Mouse (Mus musculus) lung, embryonic 15.5 days (tissue): ENCODE measurements around the gene Tnxb. TPM values are rescaled to one million over a fixed set of nuclear protein-coding genes. Genes with fewer than 3 reads are reported as not detected.

Experiments
- ATAC-seq: fragments of 200-750 bp; cut with Nextera tagmentation; 2 replicates; pipeline ENCODE4 v1.8.0; 2017; ENCODE audit warnings: moderate number of reproducible peaks, borderline replicate concordance; ENCODE audit not compliant: low FRiP score, low TSS enrichment; ENCODE audit errors: extremely low read depth
- H3K27ac ChIP-seq: fragments of 300-500 bp; sonication (generic); 2 replicates; pipeline ENCODE4 v1.5.1; 2015; ENCODE audit warnings: moderate library complexity, mild to moderate bottlenecking, inconsistent platforms
- H3K27me3 ChIP-seq: fragments of 300-500 bp; sonication (generic); 2 replicates; pipeline ENCODE4 v1.6.1; 2015; ENCODE audit warnings: inconsistent platforms
- H3K36me3 ChIP-seq: fragments of 300-500 bp; sonication (generic); 2 replicates; pipeline ENCODE4 v1.6.1; 2015; ENCODE audit warnings: inconsistent platforms
- H3K4me1 ChIP-seq: fragments of 300-500 bp; sonication (generic); 2 replicates; pipeline ENCODE4 v1.6.1; 2015; ENCODE audit warnings: inconsistent platforms
- H3K4me2 ChIP-seq: fragments of 300-500 bp; sonication (generic); 2 replicates; pipeline ENCODE4 v1.6.1; 2015; ENCODE audit warnings: inconsistent platforms, mild to moderate bottlenecking, moderate library complexity
- H3K4me3 ChIP-seq: fragments of 300-500 bp; sonication (generic); 2 replicates; pipeline ENCODE4 v1.5.1; 2015; ENCODE audit warnings: mild to moderate bottlenecking, inconsistent platforms
- H3K9ac ChIP-seq: fragments of 300-500 bp; sonication (generic); 2 replicates; pipeline ENCODE4 v1.6.1; 2015; ENCODE audit warnings: inconsistent platforms
- H3K9me3 ChIP-seq: fragments of 300-500 bp; sonication (generic); 2 replicates; pipeline ENCODE4 v1.6.1; 2016; ENCODE audit warnings: inconsistent platforms
- WGBS: fragments of 180-500 bp; shearing (Covaris S2); methylation state at CpG from one replicate; pipeline ENCODE4 v1.1.7; 2015; 5-methylcytosine and 5-hydroxymethylcytosine counted together
- polyA plus RNA-seq: library from polyadenylated mRNA; unstranded; fragments of >200 nt; fragmentation: Nextera tagmentation; extraction: Ambion mirVana; gene quantifications from 2 replicates; pipeline ENCODE4 v1.2.1, GENCODE M21; 2015

Gene Tnxb
- polyA plus RNA-seq, 1 experiment from 2014 or later: 0.77 TPM

DNA sequence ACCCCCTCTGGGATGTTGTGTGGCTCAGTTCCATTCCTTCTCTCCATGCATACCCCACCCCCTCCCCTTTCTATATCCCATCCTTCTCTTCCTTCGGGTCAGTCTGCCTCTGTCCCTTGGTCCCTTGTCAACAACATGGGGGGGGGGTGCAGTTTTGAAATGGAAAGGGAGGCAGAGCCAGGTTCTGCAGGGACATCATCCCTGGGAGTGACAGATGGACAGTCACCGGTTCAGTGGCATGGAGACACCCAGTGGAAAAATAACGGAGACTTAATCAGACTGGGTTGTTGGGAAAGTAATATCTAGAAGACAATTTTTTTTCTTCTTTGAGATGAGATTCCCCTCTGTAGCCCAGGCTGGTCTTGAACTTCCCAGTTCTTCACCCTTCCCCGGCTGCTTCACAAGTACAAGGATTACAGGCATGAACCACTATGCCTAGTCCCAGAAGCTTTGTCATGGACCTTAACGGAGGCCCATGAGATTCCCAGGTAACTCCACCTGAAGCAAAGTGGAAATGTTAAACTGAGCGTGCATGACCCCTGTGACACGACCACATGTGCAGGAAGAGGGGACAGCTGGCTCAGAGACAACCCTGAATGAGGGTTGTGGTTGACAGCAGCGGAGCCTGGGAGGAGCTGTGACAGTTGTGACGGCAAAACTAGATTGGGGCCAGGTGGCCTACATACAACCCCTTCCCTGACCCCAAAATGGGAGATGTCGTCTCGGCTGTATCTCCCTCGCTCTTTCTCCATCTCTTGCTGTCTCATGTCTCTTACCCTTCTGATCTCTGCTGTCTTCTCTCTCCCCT is 40.3 kb upstream of the Tnxb start:
- peaks cover 60% of the 10 kb centered on the region for H3K27me3 ChIP-seq

DNA sequence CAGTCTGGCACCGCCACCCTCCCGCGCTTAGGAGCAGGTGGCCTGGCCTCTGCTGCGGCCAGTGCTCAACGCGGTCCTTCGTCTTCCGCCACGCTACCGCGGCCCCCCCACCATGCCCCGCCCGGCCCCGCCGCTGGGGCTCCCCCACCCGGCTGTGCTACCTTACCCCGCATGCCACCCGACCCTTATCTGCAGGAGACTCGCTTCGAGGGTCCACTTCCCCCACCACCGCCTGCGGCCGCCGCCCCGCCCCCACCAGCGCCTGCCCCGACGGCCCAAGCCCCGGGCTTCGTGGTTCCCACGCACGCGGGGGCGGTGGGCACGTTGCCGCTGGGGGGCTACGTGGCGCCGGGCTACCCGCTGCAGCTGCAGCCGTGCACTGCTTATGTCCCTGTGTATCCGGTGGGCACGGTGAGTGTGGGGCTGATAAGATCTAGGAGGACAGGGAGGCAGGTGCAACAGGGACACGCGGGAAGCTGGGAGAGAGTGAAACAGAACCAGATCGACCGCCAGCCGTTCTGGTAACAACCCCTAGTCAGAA is 39.5 kb upstream of the Tnxb start:
- H3K9ac ChIP-seq: no peak overlapping the region
- ATAC-seq: no peak
- no peaks in the 10 kb centered on the region for H3K9me3 ChIP-seq
- H3K36me3 ChIP-seq: no peaks in the 10 kb centered on the region
- no peak overlapping the region for H3K27ac ChIP-seq
- peak overlapping the region; percentile 15; the same call in 1 of the 2 replicates for H3K4me3 ChIP-seq
- peaks cover 69% of the 10 kb centered on the region for H3K27me3 ChIP-seq
- H3K4me2 ChIP-seq: peak overlapping the region; percentile 45
- WGBS: 3% methylated on average over 47 of the region's 48 CpGs
- peaks cover 49% of the 10 kb centered on the region for H3K4me1 ChIP-seq

More for the DNA sequence above, 40.3 kb upstream of the Tnxb start:
- H3K27ac ChIP-seq: no peak overlapping the region
- peaks cover 49% of the 10 kb centered on the region for H3K4me1 ChIP-seq
- WGBS: 18% methylated on average over 12 of the region's 12 CpGs
- no peaks in the 10 kb centered on the region for H3K9me3 ChIP-seq
- H3K9ac ChIP-seq: no peak overlapping the region
- no peak for ATAC-seq
- H3K4me2 ChIP-seq: peak overlapping the region; percentile 82
- 0 out of 2 replicates have a peak overlapping the region, but pooled peaks have one; percentile 15 for H3K4me3 ChIP-seq
- no peaks in the 10 kb centered on the region for H3K36me3 ChIP-seq

DNA sequence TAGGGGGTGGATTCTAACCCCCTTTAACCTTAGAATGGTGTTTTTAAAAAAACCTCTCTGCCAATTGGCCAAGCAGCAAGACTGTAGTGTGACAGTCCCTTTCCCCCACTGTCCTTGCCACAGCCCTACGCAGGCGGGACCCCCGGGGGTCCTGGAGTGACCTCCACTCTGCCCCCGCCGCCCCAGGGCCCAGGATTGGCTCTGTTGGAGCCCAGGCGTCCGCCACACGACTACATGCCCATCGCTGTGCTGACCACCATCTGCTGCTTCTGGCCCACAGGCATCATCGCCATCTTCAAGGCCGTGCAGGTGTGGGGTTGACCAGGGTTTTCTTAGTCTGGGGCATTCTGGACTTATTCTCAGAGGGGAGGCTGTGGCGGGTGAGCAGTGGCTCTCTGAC is 38.7 kb upstream of the Tnxb start:
- no peak overlapping the region for H3K27ac ChIP-seq
- H3K36me3 ChIP-seq: no peaks in the 10 kb centered on the region
- H3K27me3 ChIP-seq: peaks cover 76% of the 10 kb centered on the region
- peak overlapping the region; percentile 36 for H3K4me3 ChIP-seq
- peak overlapping the region; percentile 64 for H3K4me2 ChIP-seq
- H3K9me3 ChIP-seq: no peaks in the 10 kb centered on the region
- peak overlapping the region; percentile 18; the same call in 1 of the 2 replicates for H3K9ac ChIP-seq
- no peak for ATAC-seq
- WGBS: 3% methylated on average over 12 of the region's 12 CpGs
- peaks cover 42% of the 10 kb centered on the region for H3K4me1 ChIP-seq

DNA sequence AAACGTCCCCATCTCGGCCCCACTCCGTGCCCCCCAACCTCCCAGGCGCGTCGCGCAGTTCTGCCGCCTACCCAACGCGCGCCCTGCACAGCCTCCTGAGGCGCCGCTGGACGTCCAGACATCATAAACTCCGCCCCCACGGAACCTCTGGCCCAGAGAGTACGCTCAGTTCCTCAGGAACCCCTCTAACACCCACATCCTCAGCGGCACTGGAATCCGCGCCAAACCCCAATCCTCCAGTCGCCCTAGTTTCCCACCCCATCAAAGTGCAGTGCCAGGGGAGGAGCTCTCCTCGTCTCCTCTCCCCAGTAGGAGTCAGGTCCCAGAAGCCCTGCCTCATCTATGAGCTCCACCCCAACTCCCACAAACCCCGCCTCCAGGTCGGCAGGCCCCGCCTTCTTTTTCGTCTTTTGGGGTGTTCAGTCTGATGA is 38.1 kb upstream of the Tnxb start:
- ATAC-seq: peak; percentile 61
- H3K9ac ChIP-seq: peak overlapping the region; percentile 18; the same call in 1 of the 2 replicates
- H3K9me3 ChIP-seq: no peaks in the 10 kb centered on the region
- peak overlapping the region; percentile 64 for H3K4me2 ChIP-seq
- H3K27ac ChIP-seq: no peak overlapping the region
- WGBS: under 1% methylated on average over 26 of the region's 26 CpGs
- no peaks in the 10 kb centered on the region for H3K36me3 ChIP-seq
- H3K27me3 ChIP-seq: peaks cover 82% of the 10 kb centered on the region
- H3K4me3 ChIP-seq: peak overlapping the region; percentile 36
- peaks cover 42% of the 10 kb centered on the region for H3K4me1 ChIP-seq

DNA sequence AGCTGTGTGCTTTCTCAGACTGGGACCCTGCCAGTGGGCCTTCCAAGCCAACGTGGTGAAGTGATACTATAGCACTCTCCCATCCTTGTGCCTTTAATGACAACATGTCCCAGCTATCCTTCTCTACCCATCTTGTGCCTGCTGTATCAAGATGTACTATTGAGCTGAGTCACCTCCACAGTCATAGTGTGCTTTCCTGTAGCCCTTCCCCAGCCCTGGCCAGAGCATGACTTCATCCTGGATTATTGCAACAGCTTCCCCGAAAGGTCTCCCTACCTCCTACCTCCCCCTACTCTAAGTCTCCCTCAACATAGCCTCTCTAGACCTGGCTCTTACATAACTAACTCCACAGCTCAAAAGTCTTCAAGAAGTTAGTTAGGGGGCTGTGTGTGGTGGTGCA is 34.7 kb upstream of the Tnxb start:
- no peak overlapping the region for H3K27ac ChIP-seq
- no peak overlapping the region for H3K4me3 ChIP-seq
- no peaks in the 10 kb centered on the region for H3K9me3 ChIP-seq
- 64% methylated on average over 2 of the region's 2 CpGs for WGBS
- H3K4me2 ChIP-seq: no peak overlapping the region
- H3K27me3 ChIP-seq: peaks cover 71% of the 10 kb centered on the region
- H3K4me1 ChIP-seq: peaks cover 22% of the 10 kb centered on the region
- no peak for ATAC-seq
- no peak overlapping the region for H3K9ac ChIP-seq
- H3K36me3 ChIP-seq: no peaks in the 10 kb centered on the region

DNA sequence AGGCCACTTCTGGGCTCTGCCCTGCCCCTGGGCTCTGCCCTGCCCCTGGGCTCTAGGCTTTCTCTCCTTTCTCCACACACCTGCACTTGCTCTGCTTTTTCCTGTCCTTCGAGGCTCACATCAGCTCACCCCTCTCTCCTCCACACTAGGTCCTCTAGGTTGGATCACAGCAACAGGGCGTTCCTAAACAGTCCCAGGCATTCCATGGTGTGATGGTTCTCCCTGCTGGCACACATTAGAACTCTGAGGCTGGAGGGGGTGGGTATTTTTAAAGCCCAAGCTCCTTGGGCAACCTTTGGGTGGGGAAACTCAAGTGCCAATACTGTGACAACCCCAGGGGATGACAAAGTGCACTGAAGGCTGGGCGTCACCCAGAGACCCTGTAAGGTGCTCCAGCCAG is 32.9 kb upstream of the Tnxb start:
- Histone ChIP-seq H3K36me3 (no peaks in the 10 kb centered on the region), H3K4me2 (no peak overlapping the region), H3K27me3 (peaks cover 53% of the 10 kb centered on the region), H3K9me3 (no peaks in the 10 kb centered on the region), H3K4me1 (peaks cover 11% of the 10 kb centered on the region), H3K9ac (no peak overlapping the region), H3K27ac (no peak overlapping the region), H3K4me3 (no peak overlapping the region)
- 56% methylated on average over 3 of the region's 3 CpGs for WGBS
- no peak for ATAC-seq

DNA sequence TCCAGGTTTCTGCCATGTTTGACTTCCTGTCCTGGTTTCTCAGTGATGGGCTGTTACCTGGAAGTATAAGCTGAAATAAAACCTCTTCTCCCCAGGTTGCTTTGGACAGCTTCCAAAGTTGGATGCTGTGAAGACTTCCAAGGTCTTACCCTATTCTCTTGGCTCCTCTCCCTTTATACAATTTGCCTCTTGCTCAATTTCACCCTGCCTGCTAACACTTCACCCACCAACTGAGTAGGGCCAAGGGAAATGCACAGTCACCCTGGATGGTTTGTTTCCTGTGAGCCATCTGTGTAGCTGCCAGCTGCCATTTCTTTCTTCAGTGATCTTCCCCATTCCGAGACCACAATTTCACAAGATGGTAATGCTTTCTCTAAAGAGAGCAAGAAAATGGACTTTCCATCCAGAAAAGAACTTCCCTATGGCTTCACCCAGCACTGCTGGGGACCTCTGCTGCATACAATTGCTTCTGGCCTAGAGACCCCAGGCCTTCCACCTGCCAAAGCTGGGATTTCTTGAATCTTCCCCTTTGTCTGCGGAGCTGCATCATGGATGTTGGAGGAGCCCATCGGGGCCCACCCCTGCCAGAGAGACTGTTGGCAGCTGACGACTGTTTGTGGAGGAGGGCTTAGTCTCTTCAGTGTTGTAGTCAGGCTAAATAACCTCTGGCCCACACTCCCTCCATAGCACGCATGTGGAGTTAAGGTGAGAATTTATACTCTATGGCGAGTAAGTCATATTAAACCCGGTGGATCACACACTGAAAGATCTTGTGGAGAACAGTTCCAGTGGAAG is 30.7 kb upstream of the Tnxb start:
- ATAC-seq: no peak
- Histone ChIP-seq H3K4me2 (no peak overlapping the region), H3K4me1 (peaks cover 8% of the 10 kb centered on the region; the same call in 1 of the 2 replicates), H3K4me3 (no peak overlapping the region), H3K27me3 (peaks cover 31% of the 10 kb centered on the region), H3K9ac (no peak overlapping the region), H3K27ac (no peak overlapping the region), H3K36me3 (no peaks in the 10 kb centered on the region), H3K9me3 (no peaks in the 10 kb centered on the region)
- 82% methylated on average over 7 of the region's 7 CpGs for WGBS

DNA sequence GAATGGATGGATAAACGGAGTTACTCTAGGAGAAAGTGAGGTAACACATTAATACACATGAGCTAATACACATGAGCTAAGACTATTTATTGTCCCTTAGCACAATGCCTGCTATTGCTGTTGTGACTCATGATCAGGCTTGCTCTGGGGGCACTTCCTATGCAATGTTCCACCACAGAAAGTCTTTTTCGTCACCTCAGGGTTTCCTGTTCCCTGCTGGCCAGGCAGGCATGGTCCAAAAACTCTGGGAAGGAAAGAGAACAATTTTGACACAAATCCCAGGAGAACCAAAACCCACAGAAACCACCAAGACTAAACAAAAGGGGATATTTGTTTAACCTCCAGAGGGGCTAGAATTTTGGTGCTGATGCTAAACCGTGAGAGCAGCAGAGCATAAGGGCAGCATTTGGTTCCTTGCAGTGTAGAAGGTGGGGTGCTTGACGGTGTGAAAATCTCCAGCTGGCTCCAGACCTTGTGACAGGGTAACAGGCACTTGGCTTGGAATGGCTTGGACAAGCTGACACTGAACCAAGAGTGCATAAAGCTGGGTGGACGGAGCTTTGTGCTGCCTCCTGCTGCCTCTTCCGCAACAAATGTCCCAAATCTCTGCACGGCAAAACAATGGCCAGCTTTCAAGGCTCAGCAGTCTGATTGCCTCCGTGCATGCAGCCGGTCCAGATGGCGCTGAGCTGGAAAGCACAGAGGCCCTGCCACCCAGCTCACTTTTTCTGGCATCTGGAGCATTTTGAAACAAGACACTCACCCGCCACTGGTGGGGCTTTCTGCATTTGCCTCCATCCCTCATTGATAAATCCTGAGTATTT is 29.3 kb upstream of the Tnxb start:
- Histone ChIP-seq H3K4me3 (no peak overlapping the region), H3K36me3 (0 out of 2 replicates have a peak, but pooled peaks cover 3% of the 10 kb centered on the region), H3K27me3 (peaks cover 21% of the 10 kb centered on the region), H3K4me2 (no peak overlapping the region), H3K4me1 (peaks cover 18% of the 10 kb centered on the region), H3K27ac (peak overlapping the region; percentile 30; the same call in 1 of the 2 replicates), H3K9ac (no peak overlapping the region), H3K9me3 (no peaks in the 10 kb centered on the region)
- no peak for ATAC-seq
- WGBS: 16% methylated on average over 11 of the region's 11 CpGs

DNA sequence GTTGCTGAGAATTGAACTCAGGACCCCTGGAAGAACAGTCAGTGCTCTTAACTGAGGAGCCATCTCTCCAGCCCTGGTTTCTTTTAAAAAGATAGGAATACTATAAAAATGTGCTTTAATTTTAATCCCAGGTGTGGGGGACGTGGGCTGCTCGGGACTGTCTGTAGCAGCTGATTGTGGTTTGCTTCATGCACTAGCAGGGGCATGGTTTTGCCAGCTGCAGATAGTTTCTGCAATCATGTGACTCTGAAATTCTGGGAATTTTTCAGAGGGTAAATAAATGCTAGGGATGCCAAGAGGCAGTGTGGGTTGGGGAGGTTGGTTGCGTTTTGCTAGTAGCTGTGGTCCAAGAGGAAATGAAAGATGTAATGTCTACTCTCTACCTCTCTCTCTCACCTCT is 28.4 kb upstream of the Tnxb start:
- peaks cover 13% of the 10 kb centered on the region; the same call in 1 of the 2 replicates for H3K27me3 ChIP-seq
- ATAC-seq: no peak

DNA sequence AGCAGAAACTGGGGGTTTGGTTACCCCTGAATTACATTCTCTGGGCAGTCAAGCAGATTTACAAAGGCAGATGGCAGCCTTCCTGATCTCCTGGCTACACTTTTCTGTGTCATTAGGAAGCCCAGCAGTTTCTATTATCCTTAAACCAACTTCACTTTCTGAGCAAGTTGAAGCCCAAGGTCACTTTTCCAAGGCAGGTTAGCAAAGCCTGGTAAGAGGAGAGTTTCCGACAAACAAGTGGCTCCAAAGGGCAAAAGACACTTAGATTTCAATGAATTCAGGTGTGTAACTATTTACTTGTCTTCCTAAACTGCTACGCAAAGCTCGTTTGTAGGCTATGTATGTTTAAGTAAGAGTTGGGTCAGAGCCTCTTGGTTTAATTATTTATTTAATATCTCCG is 27.0 kb upstream of the Tnxb start:
- 81% methylated on average over 4 of the region's 4 CpGs for WGBS

More for the DNA sequence above, 28.4 kb upstream of the Tnxb start:
- Histone ChIP-seq H3K4me1 (peaks cover 25% of the 10 kb centered on the region), H3K4me3 (no peak overlapping the region), H3K9ac (no peak overlapping the region), H3K27ac (no peak overlapping the region), H3K4me2 (no peak overlapping the region), H3K9me3 (no peaks in the 10 kb centered on the region), H3K36me3 (0 out of 2 replicates have a peak, but pooled peaks cover 3% of the 10 kb centered on the region)
- WGBS: 71% methylated on average over 3 of the region's 3 CpGs

DNA sequence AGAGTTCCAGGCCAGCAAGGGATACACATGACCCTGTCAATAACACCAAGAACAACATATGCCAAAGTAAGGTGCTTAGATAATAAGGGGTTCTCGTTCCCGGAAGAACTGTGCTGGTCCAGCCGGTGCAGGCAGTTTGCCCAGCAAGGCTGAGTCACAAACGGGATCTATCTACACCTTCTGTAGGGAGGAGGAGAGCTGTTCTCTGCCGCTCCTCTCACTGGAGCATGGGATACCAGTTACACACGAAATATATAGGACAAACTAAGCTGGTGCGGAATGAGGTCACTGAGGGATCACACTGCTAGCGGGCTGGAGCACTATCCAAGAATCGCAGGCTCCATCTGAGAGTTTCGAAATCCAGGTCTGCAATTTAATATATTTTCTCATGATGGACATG is 26.4 kb upstream of the Tnxb start:
- Histone ChIP-seq H3K9me3 (no peaks in the 10 kb centered on the region), H3K27me3 (no peaks in the 10 kb centered on the region; the same call in 1 of the 2 replicates)
- 77% methylated on average over 10 of the region's 10 CpGs for WGBS

More for the DNA sequence above, 27.0 kb upstream of the Tnxb start:
- H3K27me3 ChIP-seq: no peaks in the 10 kb centered on the region; the same call in 1 of the 2 replicates
- 0 out of 2 replicates have a peak, but pooled peaks cover 3% of the 10 kb centered on the region for H3K36me3 ChIP-seq
- no peak overlapping the region for H3K9ac ChIP-seq
- H3K4me2 ChIP-seq: no peak overlapping the region
- H3K27ac ChIP-seq: no peak overlapping the region
- H3K4me3 ChIP-seq: no peak overlapping the region
- no peak for ATAC-seq
- peaks cover 34% of the 10 kb centered on the region for H3K4me1 ChIP-seq
- no peaks in the 10 kb centered on the region for H3K9me3 ChIP-seq

More for the DNA sequence above, 26.4 kb upstream of the Tnxb start:
- Histone ChIP-seq H3K4me1 (peaks cover 36% of the 10 kb centered on the region), H3K9ac (no peak overlapping the region), H3K4me2 (no peak overlapping the region), H3K4me3 (no peak overlapping the region), H3K27ac (no peak overlapping the region), H3K36me3 (0 out of 2 replicates have a peak, but pooled peaks cover 3% of the 10 kb centered on the region)
- ATAC-seq: no peak
